Mouse (Mus musculus) lung, adult 2 months (tissue): ENCODE data around the gene Dppa5a. TPM values are rescaled to one million over a fixed set of nuclear protein-coding genes. Genes with fewer than 3 reads are reported as not detected.
"Not testable (repeated sequence)": the region's sequence is repeated elsewhere in the genome, so short reads cannot be mapped to it uniquely, and the experiment has no call there.

Experiments
- DNase-seq: peaks from one replicate; pipeline ENCODE4 v3.0.0; 2022
- H3K4me1 ChIP-seq: fragments of 200-500 bp; 2 replicates; pipeline ENCODE4 v1.6.1; 2011; ENCODE audit warnings: low read length; ENCODE audit not compliant: control insufficient read depth, insufficient read depth
- H3K4me3 ChIP-seq: fragments of 200-500 bp; replicated peaks from 2 replicates; pipeline ENCODE3; 2011; ENCODE audit warnings: low read depth, mild to moderate bottlenecking, control low read depth, low read length; ENCODE audit errors: extremely low read depth
- CTCF ChIP-seq: fragments of 200-500 bp; IDR thresholded peaks from 2 replicates; pipeline ENCODE4 v1.5.1; 2011; ENCODE audit warnings: mild to moderate bottlenecking, low read length, control low read depth; ENCODE audit not compliant: insufficient read depth
- POLR2A ChIP-seq: fragments of 200-500 bp; IDR thresholded peaks from 2 replicates; pipeline ENCODE4 v1.6.1; 2011; ENCODE audit warnings: low read depth, mild to moderate bottlenecking, control low read depth, low read length, borderline replicate concordance; ENCODE audit errors: extremely low read depth
- WGBS: fragments of 180-500 bp; shearing (Covaris S2); methylation state at CpG from one replicate; pipeline ENCODE4 v1.1.7; 2018; 5-methylcytosine and 5-hydroxymethylcytosine counted together
- polyA plus RNA-seq: library from polyadenylated mRNA; depleted of rRNA; stranded (reverse); fragments of >200 nt; gene quantifications from 2 replicates; pipeline ENCODE4 v1.2.3, GENCODE M21; 2012

The Dppa5a gene
- polyA plus RNA-seq, 1 experiment, result 0.22 TPM

DNA sequence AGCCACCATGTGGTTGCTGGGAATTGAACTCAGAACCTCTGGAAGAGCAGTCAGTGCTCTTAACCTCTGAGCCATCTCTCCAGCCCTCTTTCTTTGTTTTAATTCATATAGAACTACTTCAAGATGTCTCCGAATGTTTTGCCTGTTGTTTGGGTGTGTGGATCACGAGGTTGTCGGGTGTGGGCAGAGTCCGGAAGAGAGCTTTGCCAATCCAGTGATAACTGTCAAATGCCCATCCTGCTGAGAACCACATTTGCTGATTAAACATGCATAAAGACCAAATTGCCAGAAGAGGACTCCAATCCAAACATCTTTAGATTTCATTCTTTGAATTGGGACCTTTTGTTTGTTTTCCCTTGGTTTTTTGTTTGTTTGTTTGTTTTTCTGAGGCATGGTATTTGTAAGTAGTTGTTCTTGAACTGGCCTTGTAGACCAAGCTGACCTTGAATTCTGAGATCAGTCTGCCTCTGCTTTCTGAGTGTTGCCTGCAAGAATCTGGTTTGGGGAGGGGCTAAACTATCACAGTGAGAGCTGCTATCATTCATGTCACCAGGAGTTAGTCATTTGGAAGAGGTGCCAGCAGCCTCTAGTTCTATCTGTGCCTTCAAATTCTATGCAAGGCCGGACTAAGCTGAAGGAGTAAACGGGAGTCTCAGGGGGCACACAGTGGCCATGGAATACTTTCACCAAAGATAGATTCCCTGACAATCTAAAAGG is 16.3 kb downstream of the Dppa5a start:
- no peaks in the 10 kb centered on the region; the same call in 1 of the 2 replicates for H3K4me1 ChIP-seq
- no peak for DNase-seq
- TF ChIP-seq POLR2A (no peak), CTCF (no peak)
- no peak overlapping the region for H3K4me3 ChIP-seq
- 75% methylated on average over 6 of the region's 6 CpGs for WGBS

- H3K4me1 ChIP-seq, DNase-seq, H3K4me3 ChIP-seq: not testable (repeated sequence)
Observed at GRCm38 (mm10) chr9:78350007-78350406, 18.0 kb downstream of the Dppa5a start.

GRCm38 (mm10) chr9:78349141-78349540 is 18.8 kb downstream of the Dppa5a start:
- not testable (repeated sequence) for H3K4me1 ChIP-seq, DNase-seq, H3K4me3 ChIP-seq
- 68% methylated on average over 3 of the region's 3 CpGs for WGBS

DNA sequence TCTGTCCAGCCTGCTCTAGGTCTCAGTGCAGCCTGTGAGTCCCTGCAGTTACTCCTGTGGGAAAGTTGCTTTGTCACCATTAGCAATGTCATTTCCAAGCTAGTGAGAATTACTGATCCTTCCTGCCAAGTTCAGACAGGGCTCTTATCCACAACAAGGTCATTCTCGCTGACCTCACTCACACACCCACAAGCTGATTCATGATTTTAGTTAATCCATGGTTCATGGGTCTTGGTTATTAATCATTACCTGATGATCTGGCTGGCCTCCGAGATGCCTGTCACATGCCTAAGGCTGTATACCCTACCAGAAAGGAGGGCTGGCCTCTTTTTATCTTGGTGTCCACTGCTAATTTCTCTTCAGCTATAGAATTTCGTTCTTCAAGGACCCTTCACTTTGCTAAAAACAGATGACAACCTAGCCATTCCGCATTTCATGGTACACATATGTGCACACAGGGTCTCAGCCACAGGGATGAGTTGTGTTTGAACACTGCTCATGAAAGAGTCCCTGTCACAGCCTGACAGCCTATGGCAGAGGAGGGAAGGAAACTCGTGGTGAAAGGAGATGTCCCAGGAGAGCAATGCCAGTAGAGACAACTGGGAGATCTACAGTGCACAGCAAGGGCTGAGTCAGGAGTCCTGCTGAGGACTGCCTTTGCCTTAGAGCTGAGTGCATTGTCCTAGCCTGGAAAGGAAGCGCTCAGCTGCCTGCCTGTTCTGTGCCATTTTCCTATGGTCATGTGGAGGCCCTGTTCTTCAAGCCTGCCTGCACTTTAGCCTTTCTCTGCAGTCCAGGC is 19.6 kb downstream of the Dppa5a start:
- H3K4me1 ChIP-seq, DNase-seq, H3K4me3 ChIP-seq: not testable (repeated sequence)
- WGBS, result 60% methylated on average over 6 of the region's 6 CpGs

DNA sequence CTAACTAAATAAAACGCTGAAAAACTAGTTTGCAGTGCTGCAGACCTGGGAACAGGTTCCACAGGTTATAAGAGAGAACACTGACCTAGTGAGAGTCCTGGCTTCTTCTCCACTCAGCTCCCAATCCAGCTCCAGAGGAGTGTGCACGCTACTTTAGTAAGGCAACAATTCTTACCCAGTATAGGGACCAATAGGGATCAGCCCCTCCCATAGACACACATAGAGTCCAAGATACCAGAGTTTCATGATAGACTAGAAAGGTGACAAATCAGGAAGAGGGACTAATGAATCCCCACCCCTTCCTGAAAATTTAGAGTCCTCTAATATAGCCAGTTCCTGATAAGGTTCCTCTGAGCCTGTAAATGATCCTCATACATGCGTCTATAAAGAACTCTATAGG is 21.0 kb downstream of the Dppa5a start:
- WGBS, result 50% methylated on average over 3 of the region's 3 CpGs
- no peak for TF ChIP-seq CTCF
- no peak for TF ChIP-seq POLR2A
- no peaks in the 10 kb centered on the region for H3K4me1 ChIP-seq
- no peak for DNase-seq
- no peak overlapping the region for H3K4me3 ChIP-seq

- not testable (repeated sequence) for H3K4me3 ChIP-seq, H3K4me1 ChIP-seq, DNase-seq
- WGBS, result 30% methylated on average over 4 of the region's 4 CpGs
Observed at GRCm38 (mm10) chr9:78345235-78345634, 22.7 kb downstream of the Dppa5a start.

- H3K4me3 ChIP-seq, DNase-seq, H3K4me1 ChIP-seq: not testable (repeated sequence)
- 80% methylated on average over 9 of the region's 9 CpGs for WGBS
Observed at GRCm38 (mm10) chr9:78343055-78343454, 24.9 kb downstream of the Dppa5a start.

DNA sequence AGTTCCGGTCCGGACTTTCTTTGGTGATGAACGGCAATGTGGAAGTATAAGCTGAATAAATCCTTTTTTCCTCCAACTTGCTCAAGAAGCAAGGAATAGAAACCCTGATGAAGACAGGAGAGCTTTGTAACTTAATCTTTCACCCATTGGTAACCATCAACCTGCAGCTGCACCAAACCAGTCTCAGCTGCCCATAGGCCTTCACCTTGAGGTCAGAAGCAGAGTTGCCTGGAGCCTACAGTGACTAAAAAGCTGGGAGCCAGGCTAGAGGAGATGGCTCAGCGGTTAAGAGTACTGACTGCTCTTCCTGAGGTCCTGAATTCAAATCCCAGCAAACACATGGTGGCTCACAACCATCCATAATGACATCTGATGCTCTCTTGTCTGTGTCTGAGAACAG is 25.5 kb downstream of the Dppa5a start:
- not testable (repeated sequence) for DNase-seq, H3K4me3 ChIP-seq, H3K4me1 ChIP-seq
- 87% methylated on average over 4 of the region's 4 CpGs for WGBS

DNA sequence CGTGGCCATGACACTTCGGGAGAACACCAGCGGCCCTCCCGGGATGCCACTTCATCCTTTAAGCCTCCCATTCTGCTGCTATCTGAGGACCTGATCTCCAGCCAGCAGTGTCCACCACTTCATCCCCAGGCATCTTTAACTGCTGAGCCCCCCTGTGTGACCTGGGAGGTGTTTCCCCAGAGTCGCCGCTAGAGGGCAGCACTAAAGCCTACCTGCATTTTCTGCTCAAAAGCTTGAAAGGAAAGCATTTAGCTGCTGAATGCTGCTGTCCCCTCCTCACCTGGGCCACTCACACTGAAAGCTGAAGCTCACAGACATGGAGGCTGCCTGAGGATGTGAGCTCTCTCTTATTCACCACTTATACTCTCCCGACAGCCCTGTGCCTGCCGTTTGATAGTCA is 27.7 kb downstream of the Dppa5a start:
- H3K4me3 ChIP-seq, H3K4me1 ChIP-seq: not testable (repeated sequence)
- DNase-seq, result peak; percentile 40
- peak; percentile 58 for TF ChIP-seq CTCF
- 21% methylated on average over 8 of the region's 8 CpGs for WGBS

DNA sequence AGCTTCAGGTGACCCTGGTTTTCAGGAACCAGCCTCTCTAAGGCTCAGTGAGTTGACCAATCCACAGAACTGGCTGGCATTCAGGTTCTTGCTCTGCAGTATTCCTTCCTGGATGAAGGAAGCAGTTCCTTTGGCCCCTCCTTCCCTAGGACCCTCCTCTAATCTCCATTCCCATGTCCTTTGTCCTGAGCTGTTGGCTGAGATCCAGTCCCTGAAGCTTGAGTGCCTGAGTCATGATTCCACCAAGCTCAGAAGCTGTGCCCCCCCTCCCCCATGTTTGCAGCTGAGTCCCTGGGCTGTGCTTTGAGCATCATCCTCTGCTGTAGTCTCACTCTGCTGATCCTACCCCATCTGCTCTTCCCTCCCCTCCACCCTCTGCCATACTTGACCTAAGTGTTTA is 30.9 kb downstream of the Dppa5a start:
- not testable (repeated sequence) for DNase-seq, H3K4me1 ChIP-seq, H3K4me3 ChIP-seq

DNA sequence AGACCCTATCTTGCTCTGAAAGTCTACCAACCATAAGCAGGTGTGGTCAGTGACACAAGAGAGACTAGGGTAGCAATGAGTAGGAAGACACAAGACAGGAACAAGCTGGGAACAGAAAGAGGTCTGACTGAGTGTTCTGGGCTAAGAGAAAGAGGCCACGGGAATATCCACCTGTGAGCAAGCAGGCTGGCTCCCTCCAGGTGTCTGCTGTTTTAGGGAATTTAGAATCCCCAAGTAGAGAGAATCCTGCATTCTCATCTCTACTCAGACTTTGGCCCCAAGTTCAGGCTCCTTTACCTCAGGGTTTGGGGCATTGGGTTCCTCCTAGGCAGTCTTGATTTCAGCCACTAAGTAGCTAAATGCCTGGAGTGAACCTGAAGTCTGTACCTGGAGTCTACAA is 40.7 kb downstream of the Dppa5a start, which contains the start of gene Omt2b:
TSS of gene Omt2b (plus strand) at position 301 of the 400 bp plus-strand sequence.
- WGBS, result 73% methylated on average over 1 of the region's 1 CpGs
- not testable (repeated sequence) for DNase-seq, H3K4me1 ChIP-seq, H3K4me3 ChIP-seq
